Mouse (Mus musculus) kidney, embryonic 15.5 days (tissue): Measurements from ENCODE around the gene Rnf157. TPM values are rescaled to one million over a fixed set of nuclear protein-coding genes. Genes with fewer than 3 reads are reported as not detected.
"Not testable (repeated sequence)": the region's sequence is repeated elsewhere in the genome, so short reads cannot be mapped to it uniquely, and the experiment has no call there.

Source experiments
- ATAC-seq: fragments of 200-750 bp; cut with Nextera tagmentation; replicated peaks from 2 replicates; pipeline ENCODE4 v1.8.0; 2017; ENCODE audit warnings: moderate TSS enrichment; ENCODE audit not compliant: low FRiP score
- H3K27ac ChIP-seq: fragments of 300-500 bp; sonication (generic); 2 replicates; pipeline ENCODE4 v1.5.1; 2015; ENCODE audit warnings: mild to moderate bottlenecking, inconsistent platforms
- H3K27me3 ChIP-seq: fragments of 300-500 bp; sonication (generic); 2 replicates; pipeline ENCODE4 v1.6.1; 2015; ENCODE audit warnings: inconsistent platforms
- H3K36me3 ChIP-seq: fragments of 300-500 bp; sonication (generic); 2 replicates; pipeline ENCODE4 v1.6.1; 2015; ENCODE audit warnings: inconsistent platforms
- H3K4me1 ChIP-seq: fragments of 300-500 bp; sonication (generic); 2 replicates; pipeline ENCODE4 v1.6.1; 2015; ENCODE audit warnings: inconsistent platforms
- H3K4me2 ChIP-seq: fragments of 300-500 bp; sonication (generic); 2 replicates; pipeline ENCODE4 v1.6.1; 2015; ENCODE audit warnings: moderate library complexity, mild to moderate bottlenecking, inconsistent platforms
- H3K4me3 ChIP-seq: fragments of 300-500 bp; sonication (generic); replicated peaks from 2 replicates; pipeline ENCODE4 v1.5.1; 2015; ENCODE audit warnings: mild to moderate bottlenecking, inconsistent platforms
- H3K9ac ChIP-seq: fragments of 300-500 bp; sonication (generic); 2 replicates; pipeline ENCODE4 v1.6.1; 2015; ENCODE audit warnings: mild to moderate bottlenecking, inconsistent platforms
- H3K9me3 ChIP-seq: fragments of 300-500 bp; sonication (generic); replicated peaks from 2 replicates; pipeline ENCODE4 v1.6.1; 2016; ENCODE audit warnings: inconsistent platforms
- WGBS: fragments of 180-500 bp; shearing (Covaris S2); methylation state at CpG from one replicate; pipeline ENCODE4 v1.1.7; 2015; ENCODE audit warnings: mixed read lengths; 5-methylcytosine and 5-hydroxymethylcytosine counted together
- polyA plus RNA-seq: library from polyadenylated mRNA; unstranded; fragments of >200 nt; fragmentation: Nextera tagmentation; extraction: Ambion mirVana; gene quantifications from 2 replicates; pipeline ENCODE4 v1.2.1, GENCODE M21; 2015

Gene Rnf157
- polyA plus RNA-seq, 1 experiment from 2014 or later: 12.4 TPM

GRCm38 (mm10) chr11:116387086-116388071 lies 25.5 kb downstream of the Rnf157 start:
- Histone ChIP-seq H3K9me3 (no peaks in the 10 kb centered on the region), H3K4me3 (peak overlapping the region; percentile 26), H3K4me2 (peak overlapping the region; percentile 47), H3K9ac (no peak overlapping the region; the same call in 1 of the 2 replicates), H3K36me3 (no peaks in the 10 kb centered on the region), H3K27me3 (no peaks in the 10 kb centered on the region), H3K27ac (peak overlapping the region; percentile 89), H3K4me1 (peaks cover 35% of the 10 kb centered on the region)
- 11% methylated on average over 13 of the region's 16 CpGs for WGBS
- peak; percentile 93 for ATAC-seq

DNA sequence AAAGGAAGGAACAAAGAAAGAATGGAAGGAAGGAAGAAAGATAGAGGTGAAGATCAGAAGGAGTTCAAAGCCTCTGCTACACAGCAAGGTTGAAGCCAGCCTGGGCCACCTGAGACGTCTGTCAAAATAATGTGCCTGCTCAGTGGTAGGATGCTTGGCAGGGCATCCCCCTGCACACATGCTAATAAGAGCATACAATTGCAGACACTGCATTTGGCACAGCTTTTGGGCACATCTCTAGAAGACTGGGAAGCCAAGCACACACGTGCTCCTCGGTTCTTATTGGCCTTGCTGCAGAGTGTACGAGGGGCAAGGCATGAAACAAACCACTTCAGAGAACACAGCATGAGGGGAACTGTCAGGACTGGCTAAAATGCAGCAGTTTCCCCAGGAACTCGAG lies 26.8 kb downstream of the Rnf157 start:
- 0 out of 2 replicates have a peak overlapping the region, but pooled peaks have one; percentile 11 for H3K9ac ChIP-seq
- H3K4me3 ChIP-seq: no peak overlapping the region
- H3K9me3 ChIP-seq: no peaks in the 10 kb centered on the region
- peaks cover 7% of the 10 kb centered on the region for H3K36me3 ChIP-seq
- H3K27me3 ChIP-seq: no peaks in the 10 kb centered on the region
- peak overlapping the region; percentile 89 for H3K27ac ChIP-seq
- ATAC-seq: no peak
- H3K4me1 ChIP-seq: peaks cover 35% of the 10 kb centered on the region
- H3K4me2 ChIP-seq: peak overlapping the region; percentile 47; the same call in 1 of the 2 replicates
- WGBS: 43% methylated on average over 5 of the region's 5 CpGs

- no peak overlapping the region for H3K9ac ChIP-seq
- H3K4me2 ChIP-seq: no peak overlapping the region
- WGBS: 59% methylated on average over 11 of the region's 11 CpGs
- no peaks in the 10 kb centered on the region for H3K9me3 ChIP-seq
- H3K4me3 ChIP-seq: no peak overlapping the region
- H3K36me3 ChIP-seq: peaks cover 7% of the 10 kb centered on the region
- H3K4me1 ChIP-seq: peaks cover 35% of the 10 kb centered on the region
- H3K27ac ChIP-seq: peak overlapping the region; percentile 80
- ATAC-seq: no peak; the same call in 1 of the 2 replicates
- H3K27me3 ChIP-seq: no peaks in the 10 kb centered on the region
These were observed 28.7 kb downstream of the Rnf157 start for GRCm38 (mm10) chr11:116384171-116384570.

DNA sequence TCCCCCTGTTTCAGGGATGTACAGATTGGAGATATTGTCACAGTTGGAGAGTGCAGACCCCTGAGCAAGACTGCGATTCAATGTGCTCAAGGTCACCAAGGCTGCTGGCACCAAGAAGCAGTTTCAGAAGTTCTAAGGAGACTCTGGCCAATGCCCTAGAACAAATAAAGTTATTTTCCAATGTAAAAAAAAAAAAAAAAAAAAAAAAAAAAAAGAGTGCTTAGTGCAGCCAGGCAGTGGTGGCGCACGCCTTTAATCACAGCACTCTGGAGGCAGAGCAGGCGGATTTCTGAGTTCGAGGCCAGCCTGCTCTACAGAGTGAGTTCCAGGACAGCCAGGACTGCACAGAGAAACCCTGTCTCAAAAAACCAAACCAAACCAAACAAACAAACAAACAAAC lies 29.8 kb downstream of the Rnf157 start:
- WGBS: 94% methylated on average over 5 of the region's 5 CpGs
- H3K4me1 ChIP-seq: peaks cover 26% of the 10 kb centered on the region
- not testable (repeated sequence) for ATAC-seq, H3K9me3 ChIP-seq, H3K36me3 ChIP-seq, H3K4me2 ChIP-seq, H3K9ac ChIP-seq, H3K4me3 ChIP-seq, H3K27ac ChIP-seq, H3K27me3 ChIP-seq

- Histone ChIP-seq H3K36me3 (peaks cover 7% of the 10 kb centered on the region), H3K4me2 (no peak overlapping the region), H3K4me3 (no peak overlapping the region), H3K9me3 (no peaks in the 10 kb centered on the region), H3K27me3 (no peaks in the 10 kb centered on the region), H3K27ac (no peak overlapping the region), H3K9ac (no peak overlapping the region), H3K4me1 (peaks cover 3% of the 10 kb centered on the region)
- 76% methylated on average over 7 of the region's 7 CpGs for WGBS
- ATAC-seq: no peak
These were observed 32.1 kb downstream of the Rnf157 start for GRCm38 (mm10) chr11:116380767-116381166.

GRCm38 (mm10) chr11:116379530-116379929 lies 33.3 kb downstream of the Rnf157 start:
- Histone ChIP-seq H3K9me3 (no peaks in the 10 kb centered on the region), H3K27ac (no peak overlapping the region), H3K36me3 (peaks cover 7% of the 10 kb centered on the region), H3K4me3 (no peak overlapping the region), H3K4me2 (no peak overlapping the region), H3K27me3 (no peaks in the 10 kb centered on the region), H3K4me1 (no peaks in the 10 kb centered on the region; the same call in 1 of the 2 replicates), H3K9ac (no peak overlapping the region)
- 82% methylated on average over 6 of the region's 6 CpGs for WGBS
- ATAC-seq: no peak

GRCm38 (mm10) chr11:116376945-116377661 lies 35.7 kb downstream of the Rnf157 start:
- H3K4me1 ChIP-seq: no peaks in the 10 kb centered on the region
- no peak for ATAC-seq
- H3K4me2 ChIP-seq: no peak overlapping the region
- H3K27ac ChIP-seq: 0 out of 2 replicates have a peak overlapping the region, but pooled peaks have one; percentile 51
- no peak overlapping the region for H3K4me3 ChIP-seq
- no peaks in the 10 kb centered on the region for H3K27me3 ChIP-seq
- H3K9me3 ChIP-seq: no peaks in the 10 kb centered on the region
- H3K9ac ChIP-seq: no peak overlapping the region
- peaks cover 7% of the 10 kb centered on the region for H3K36me3 ChIP-seq
- WGBS: 65% methylated on average over 7 of the region's 7 CpGs

DNA sequence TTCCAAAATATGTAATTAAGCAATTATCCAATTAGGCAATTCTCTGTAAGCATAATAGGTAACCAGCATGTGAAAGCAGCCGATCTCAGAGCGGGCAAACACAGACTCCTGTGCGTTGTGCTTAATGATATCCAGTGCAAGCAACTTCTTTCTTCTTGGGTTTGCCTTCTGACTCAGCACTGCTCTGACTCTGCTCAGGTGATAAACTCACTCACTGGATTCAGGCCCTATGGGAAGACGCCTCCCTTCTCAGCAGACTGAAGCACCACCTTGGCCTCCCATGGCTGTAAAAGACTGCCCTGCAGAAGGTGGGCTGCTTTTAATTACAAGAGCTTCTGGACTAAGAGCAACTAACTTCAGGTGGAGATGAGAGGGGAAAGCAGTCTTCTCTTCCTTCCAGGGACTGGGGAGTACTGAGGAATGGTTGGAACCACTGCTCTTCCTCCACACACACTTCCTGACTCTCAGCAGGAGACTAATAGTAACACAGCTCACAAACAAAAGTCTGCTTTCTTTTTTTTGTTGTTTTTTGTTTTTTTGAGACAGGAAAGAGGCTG lies 40.9 kb downstream of the Rnf157 start:
- H3K4me2 ChIP-seq: no peak overlapping the region
- H3K36me3 ChIP-seq: no peaks in the 10 kb centered on the region
- H3K27ac ChIP-seq: no peak overlapping the region
- no peak overlapping the region for H3K9ac ChIP-seq
- no peak for ATAC-seq
- no peaks in the 10 kb centered on the region for H3K27me3 ChIP-seq
- 0 out of 2 replicates have a peak, but pooled peaks cover 5% of the 10 kb centered on the region for H3K4me1 ChIP-seq
- no peak overlapping the region for H3K4me3 ChIP-seq
- 90% methylated on average over 4 of the region's 4 CpGs for WGBS
- H3K9me3 ChIP-seq: no peaks in the 10 kb centered on the region

GRCm38 (mm10) chr11:116369633-116370032 lies 43.2 kb downstream of the Rnf157 start:
- 49% methylated on average over 5 of the region's 5 CpGs for WGBS
- no peak for ATAC-seq

GRCm38 (mm10) chr11:116369051-116369450 lies 43.8 kb downstream of the Rnf157 start:
- H3K36me3 ChIP-seq: no peaks in the 10 kb centered on the region
- no peaks in the 10 kb centered on the region for H3K9me3 ChIP-seq

More at GRCm38 (mm10) chr11:116369633-116370032, 43.2 kb downstream of the Rnf157 start:
- H3K4me3 ChIP-seq: no peak overlapping the region
- no peak overlapping the region for H3K9ac ChIP-seq
- no peaks in the 10 kb centered on the region for H3K36me3 ChIP-seq
- H3K27ac ChIP-seq: peak overlapping the region; percentile 48; the same call in 1 of the 2 replicates
- H3K4me1 ChIP-seq: peaks cover 14% of the 10 kb centered on the region
- no peak overlapping the region for H3K4me2 ChIP-seq
- H3K27me3 ChIP-seq: no peaks in the 10 kb centered on the region
- H3K9me3 ChIP-seq: no peaks in the 10 kb centered on the region

GRCm38 (mm10) chr11:116368116-116368515 lies 44.7 kb downstream of the Rnf157 start:
- H3K9me3 ChIP-seq: no peaks in the 10 kb centered on the region
- 27% methylated on average over 9 of the region's 9 CpGs for WGBS
- no peaks in the 10 kb centered on the region for H3K36me3 ChIP-seq
- no peak overlapping the region for H3K27ac ChIP-seq
- no peak overlapping the region for H3K4me3 ChIP-seq
- H3K27me3 ChIP-seq: no peaks in the 10 kb centered on the region
- ATAC-seq: no peak
- H3K4me1 ChIP-seq: peaks cover 28% of the 10 kb centered on the region
- H3K4me2 ChIP-seq: no peak overlapping the region
- H3K9ac ChIP-seq: no peak overlapping the region

More at GRCm38 (mm10) chr11:116369051-116369450, 43.8 kb downstream of the Rnf157 start:
- Histone ChIP-seq H3K4me1 (peaks cover 20% of the 10 kb centered on the region), H3K9ac (no peak overlapping the region), H3K4me3 (no peak overlapping the region), H3K4me2 (no peak overlapping the region), H3K27me3 (no peaks in the 10 kb centered on the region), H3K27ac (peak overlapping the region; percentile 6; the same call in 1 of the 2 replicates)
- no peak for ATAC-seq
- 88% methylated on average over 14 of the region's 14 CpGs for WGBS
